Mouse (Mus musculus) hindbrain, embryonic 14.5 days (tissue): ENCODE measurements around the gene Plin3. TPM values are rescaled to one million over a fixed set of nuclear protein-coding genes. Genes with fewer than 3 reads are reported as not detected.

Experiments
- ATAC-seq: fragments of 200-750 bp; cut with Nextera tagmentation; 2 replicates; pipeline ENCODE4 v1.8.0; 2017; ENCODE audit warnings: moderate number of reproducible peaks, mild to moderate bottlenecking, moderate TSS enrichment, moderate library complexity; ENCODE audit not compliant: low FRiP score
- DNase-seq: peaks from one replicate; pipeline ENCODE4 v3.0.0-alpha.2; 2015; ENCODE audit warnings: low spot score
- H3K27ac ChIP-seq: fragments of 300-500 bp; sonication (generic); 2 replicates; pipeline ENCODE4 v1.5.1; 2014; ENCODE audit warnings: mild to moderate bottlenecking, moderate library complexity
- H3K27me3 ChIP-seq: fragments of 300-500 bp; sonication (generic); 2 replicates; pipeline ENCODE4 v1.6.1; 2014; ENCODE audit warnings: mild to moderate bottlenecking, low read length, mixed read lengths; ENCODE audit not compliant: control insufficient read depth, insufficient read depth
- H3K36me3 ChIP-seq: fragments of 300-500 bp; sonication (generic); replicated peaks from 2 replicates; pipeline ENCODE4 v1.6.1; 2014; ENCODE audit not compliant: control insufficient read depth, insufficient read depth
- H3K4me1 ChIP-seq: fragments of 300-500 bp; sonication (generic); replicated peaks from 2 replicates; pipeline ENCODE4 v1.6.1; 2014; ENCODE audit warnings: antibody characterized with exemption, low read length, mixed read lengths; ENCODE audit not compliant: control insufficient read depth, insufficient read depth
- H3K4me2 ChIP-seq: fragments of 300-500 bp; sonication (generic); replicated peaks from 2 replicates; pipeline ENCODE4 v1.6.1; 2014; ENCODE audit warnings: mild to moderate bottlenecking, moderate library complexity
- H3K4me3 ChIP-seq: fragments of 300-500 bp; sonication (generic); replicated peaks from 2 replicates; pipeline ENCODE4 v1.5.1; 2014; ENCODE audit warnings: mild to moderate bottlenecking, low read length
- H3K9ac ChIP-seq: fragments of 300-500 bp; sonication (generic); 2 replicates; pipeline ENCODE4 v1.6.1; 2014
- H3K9me3 ChIP-seq: fragments of 300-500 bp; sonication (generic); 2 replicates; pipeline ENCODE4 v1.6.1; 2016; ENCODE audit warnings: low read length; ENCODE audit not compliant: control insufficient read depth
- WGBS: fragments of 180-500 bp; shearing (Covaris S2); extraction: QIAGEN DNeasy Blood & Tissue Kit; methylation state at CpG from one replicate; pipeline ENCODE4 v1.1.7; 2014; 5-methylcytosine and 5-hydroxymethylcytosine counted together
- microRNA counts: library from miRNA; unstranded; fragments of <30 nt; microRNA quantifications from one replicate; lab custom pipeline; 2016
- microRNA-seq: library from miRNA; unstranded; fragments of <30 nt; microRNA quantifications from one replicate; pipeline ENCODE4, GENCODE M21; 2016
- polyA plus RNA-seq: library from polyadenylated mRNA; unstranded; fragments of >200 nt; fragmentation: Nextera tagmentation; extraction: Ambion mirVana; gene quantifications from 2 replicates; pipeline ENCODE4 v1.2.1, GENCODE M21; 2014

The Plin3 gene
- polyA plus RNA-seq, 1 experiment from 2014 or later: 16.4 TPM

GRCm38 (mm10) chr17:56251136-56251829, 41.4 kb downstream of the Plin3 start:
- H3K9ac ChIP-seq: 0 out of 2 replicates have a peak overlapping the region, but pooled peaks have one; percentile 21
- peaks cover 5% of the 10 kb centered on the region for H3K4me1 ChIP-seq
- ATAC-seq: peak; percentile 58
- no peaks in the 10 kb centered on the region for H3K9me3 ChIP-seq
- H3K4me3 ChIP-seq: no peak overlapping the region
- H3K4me2 ChIP-seq: peak overlapping the region; percentile 38
- peak overlapping the region; percentile 82 for H3K27ac ChIP-seq
- peak; percentile 71 for DNase-seq
- H3K27me3 ChIP-seq: no peaks in the 10 kb centered on the region
- no peaks in the 10 kb centered on the region for H3K36me3 ChIP-seq
- 24% methylated on average over 6 of the region's 6 CpGs for WGBS

DNA sequence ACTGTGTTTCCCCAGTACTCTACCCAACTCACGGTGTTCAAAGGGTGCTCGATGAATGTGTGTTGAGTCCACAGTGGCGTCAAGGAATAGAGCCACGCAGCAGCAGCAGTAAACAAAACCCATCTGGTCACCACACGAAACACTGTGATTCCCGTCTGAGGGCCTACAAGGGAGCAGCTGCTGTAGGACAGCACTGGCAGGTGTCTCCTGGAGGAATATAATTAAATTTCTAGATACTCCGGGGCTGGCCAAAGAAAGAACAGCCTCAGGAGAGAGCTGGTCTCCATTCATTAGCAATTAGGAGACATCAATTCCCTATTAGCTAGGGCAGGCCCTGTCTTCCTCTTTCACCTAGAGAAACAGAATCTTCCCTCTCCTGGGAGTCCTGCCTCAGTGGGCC, 47.1 kb downstream of the Plin3 start:
- ATAC-seq (no peak), DNase-seq (no peak)
- WGBS: 41% methylated on average over 7 of the region's 7 CpGs
- Histone ChIP-seq H3K4me1 (no peaks in the 10 kb centered on the region; the same call in 1 of the 2 replicates), H3K4me2 (no peak overlapping the region), H3K27me3 (peaks cover 8% of the 10 kb centered on the region), H3K27ac (no peak overlapping the region), H3K4me3 (no peak overlapping the region), H3K36me3 (no peaks in the 10 kb centered on the region), H3K9ac (no peak overlapping the region), H3K9me3 (no peaks in the 10 kb centered on the region)

DNA sequence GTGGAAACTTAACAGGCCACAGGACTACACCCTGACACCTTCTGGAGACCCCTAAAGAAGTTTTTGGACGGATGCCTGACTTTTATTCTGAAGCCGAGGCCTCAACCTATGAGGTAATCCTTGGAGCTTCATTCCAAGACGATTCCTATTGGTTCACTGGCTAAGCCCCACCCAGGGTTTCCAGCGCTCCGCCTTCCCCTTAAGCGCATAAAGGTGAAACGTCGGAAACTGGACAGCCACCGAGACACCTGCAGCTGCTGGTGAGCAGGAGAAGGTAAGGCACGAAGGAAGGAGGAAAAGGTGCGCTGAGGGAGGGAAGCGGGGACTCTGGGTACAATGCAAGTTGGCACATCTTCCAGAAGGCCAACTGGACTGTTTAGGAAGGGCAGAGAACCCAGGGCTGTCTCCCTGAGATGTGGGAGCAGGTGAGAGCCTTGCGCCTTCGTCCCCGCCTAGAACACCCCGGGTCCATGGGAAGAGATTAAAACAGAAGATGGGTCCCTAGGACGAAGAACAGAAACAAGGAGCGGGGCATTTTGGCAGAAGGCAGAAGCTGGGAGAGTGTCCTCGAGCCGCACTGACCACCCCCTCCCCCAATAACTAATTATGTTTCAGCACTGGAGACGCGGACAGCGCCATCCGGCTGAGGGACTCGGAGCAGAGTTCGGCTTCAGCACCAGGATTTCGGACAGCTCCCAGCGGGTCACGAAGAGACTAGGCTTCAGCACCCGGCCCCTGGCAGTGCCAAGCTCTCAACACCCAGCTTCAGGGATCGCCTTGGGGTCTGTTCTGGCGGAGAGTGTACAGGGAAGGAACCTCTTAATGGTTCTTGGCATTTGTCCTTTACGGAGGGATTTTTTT, 50.9 kb downstream of the Plin3 start:
- Histone ChIP-seq H3K36me3 (no peaks in the 10 kb centered on the region), H3K4me2 (peak overlapping the region; percentile 55), H3K27ac (no peak overlapping the region), H3K4me3 (peak overlapping the region; percentile 41), H3K27me3 (peaks cover 8% of the 10 kb centered on the region), H3K9ac (peak overlapping the region; percentile 56), H3K4me1 (no peaks in the 10 kb centered on the region; the same call in 1 of the 2 replicates), H3K9me3 (no peaks in the 10 kb centered on the region)
- WGBS: 2% methylated on average over 33 of the region's 33 CpGs
- ATAC-seq (peak; percentile 91), DNase-seq (peak; percentile 81)

GRCm38 (mm10) chr17:56233818-56234469, 58.7 kb downstream of the Plin3 start:
- Histone ChIP-seq H3K9ac (0 out of 2 replicates have a peak overlapping the region, but pooled peaks have one; percentile 7), H3K4me2 (peak overlapping the region; percentile 45), H3K9me3 (no peaks in the 10 kb centered on the region), H3K4me1 (peaks cover 10% of the 10 kb centered on the region), H3K36me3 (no peaks in the 10 kb centered on the region), H3K27me3 (no peaks in the 10 kb centered on the region), H3K27ac (0 out of 2 replicates have a peak overlapping the region, but pooled peaks have one; percentile 58), H3K4me3 (no peak overlapping the region)
- DNase-seq (peak; percentile 78), ATAC-seq (peak; percentile 94)
- 3% methylated on average over 14 of the region's 14 CpGs for WGBS

DNA sequence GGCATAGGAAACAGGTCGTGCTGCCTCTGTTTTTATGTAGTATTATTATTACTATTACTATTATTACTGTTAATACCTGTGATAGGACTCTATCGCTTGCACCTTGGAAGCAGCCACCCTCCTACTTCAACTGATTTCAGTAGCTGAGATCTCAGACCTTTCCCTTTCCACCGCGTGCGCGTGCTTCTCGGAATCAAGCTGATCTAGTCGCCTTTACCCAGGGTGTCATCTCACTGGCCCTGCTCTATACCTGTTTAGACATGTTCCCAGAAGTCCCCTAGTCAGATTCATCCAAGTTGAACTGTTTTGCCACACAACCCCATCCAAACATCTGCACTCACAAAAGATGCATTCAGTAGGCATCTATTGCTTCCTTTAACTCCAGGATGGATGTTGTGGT, 59.3 kb downstream of the Plin3 start:
- WGBS: 48% methylated on average over 8 of the region's 8 CpGs
- Histone ChIP-seq H3K9me3 (no peaks in the 10 kb centered on the region), H3K9ac (0 out of 2 replicates have a peak overlapping the region, but pooled peaks have one; percentile 7), H3K27me3 (no peaks in the 10 kb centered on the region), H3K4me3 (no peak overlapping the region), H3K36me3 (no peaks in the 10 kb centered on the region), H3K4me1 (peaks cover 10% of the 10 kb centered on the region), H3K27ac (peak overlapping the region; percentile 58), H3K4me2 (peak overlapping the region; percentile 45)
- peak; percentile 37 for ATAC-seq
- peak; percentile 16 for DNase-seq

GRCm38 (mm10) chr17:56229943-56230342, 62.7 kb downstream of the Plin3 start:
- no peak for ATAC-seq
- Histone ChIP-seq H3K4me2 (no peak overlapping the region), H3K36me3 (no peaks in the 10 kb centered on the region), H3K4me3 (no peak overlapping the region), H3K4me1 (peaks cover 10% of the 10 kb centered on the region), H3K27me3 (no peaks in the 10 kb centered on the region), H3K27ac (no peak overlapping the region), H3K9me3 (no peaks in the 10 kb centered on the region), H3K9ac (no peak overlapping the region)
- WGBS: 57% methylated on average over 10 of the region's 10 CpGs
- DNase-seq: no peak

MicroRNAs within 50 kb of the gene (microRNA counts, 519-probe panel; counts per million panel counts)
- microRNA mmu-miR-7b (lab: Ali Mortazavi, UCI): not detected

Small RNA genes lying within 50 kb of the gene (microRNA-seq; reads per million reads assigned to microRNA genes)
- 1,071 reads per million, percentile 78 among the genes with 10 or more reads in this experiment for gene Mir7b

Other genes with a start within 250 kb of the Plin3 start
- 72.0 and 75.6 TPM in 2 replicates for gene Ubxn6, start 217.8 kb downstream of the Plin3 start, polyA plus RNA-seq
- gene Hdgfl2, start 213.2 kb downstream of the Plin3 start, polyA plus RNA-seq: 95.0 and 98.1 TPM in 2 replicates
- gene Plin4, start 183.1 kb downstream of the Plin3 start, polyA plus RNA-seq: 0.12 and 0.20 TPM in 2 replicates
- 1.9 and 2.1 TPM in 2 replicates for gene Plin5, start 175.3 kb downstream of the Plin3 start, polyA plus RNA-seq
- 0.19 and 0.20 TPM in 2 replicates for gene Lrg1, start 170.9 kb downstream of the Plin3 start, polyA plus RNA-seq
- 18.3 and 20.5 TPM in 2 replicates for gene Sema6b, start 152.5 kb downstream of the Plin3 start, polyA plus RNA-seq
- gene Tnfaip8l1, start 130.4 kb downstream of the Plin3 start, polyA plus RNA-seq: 8.4 and 9.9 TPM in 2 replicates
- 67.8 and 70.8 TPM in 2 replicates for gene Mydgf, start 109.0 kb downstream of the Plin3 start, polyA plus RNA-seq
- gene Dpp9, start 74.0 kb downstream of the Plin3 start, polyA plus RNA-seq: 23.4 and 26.2 TPM in 2 replicates
- 21.0 and 21.8 TPM in 2 replicates for gene Fem1a, start 36.1 kb downstream of the Plin3 start, polyA plus RNA-seq
- 1.4 and 1.5 TPM in 2 replicates for gene Ticam1, start 16.1 kb downstream of the Plin3 start, polyA plus RNA-seq
- not detected in 2 replicates for gene Arrdc5, start 7.4 kb upstream of the Plin3 start, polyA plus RNA-seq
- gene Uhrf1, start 10.4 kb upstream of the Plin3 start, polyA plus RNA-seq: 14.1 and 15.9 TPM in 2 replicates
- gene Kdm4b, start 33.2 kb upstream of the Plin3 start, polyA plus RNA-seq: 62.2 and 64.3 TPM in 2 replicates
- 272 and 276 TPM in 2 replicates for gene Ptprs, start 183.6 kb upstream of the Plin3 start, polyA plus RNA-seq
- not detected in 2 replicates for gene Znrf4, start 219.6 kb upstream of the Plin3 start, polyA plus RNA-seq